Mouse (Mus musculus) heart, embryonic 11.5 days (tissue): ENCODE measurements around the gene Syn2. TPM values are rescaled to one million over a fixed set of nuclear protein-coding genes. Genes with fewer than 3 reads are reported as not detected.
"Not testable (repeated sequence)": the region's sequence is repeated elsewhere in the genome, so short reads cannot be mapped to it uniquely, and the experiment has no call there.

Source experiments
- ATAC-seq: fragments of 200-750 bp; cut with Nextera tagmentation; replicated peaks from 2 replicates; pipeline ENCODE4 v1.8.0; 2017; ENCODE audit warnings: moderate library complexity; ENCODE audit not compliant: insufficient number of reproducible peaks, low FRiP score, low TSS enrichment
- H3K27ac ChIP-seq: fragments of 300-500 bp; sonication (generic); 2 replicates; pipeline ENCODE4 v1.5.1; 2014; ENCODE audit warnings: mild to moderate bottlenecking, low read depth, low read length
- H3K27me3 ChIP-seq: fragments of 300-500 bp; sonication (generic); 2 replicates; pipeline ENCODE4 v1.6.1; 2014; ENCODE audit warnings: mild to moderate bottlenecking, low read length, mixed read lengths; ENCODE audit not compliant: control insufficient read depth, insufficient read depth
- H3K36me3 ChIP-seq: fragments of 300-500 bp; sonication (generic); 2 replicates; pipeline ENCODE4 v1.6.1; 2014; ENCODE audit warnings: mild to moderate bottlenecking, low read length, moderate library complexity, mixed read lengths; ENCODE audit not compliant: control insufficient read depth, insufficient read depth
- H3K4me1 ChIP-seq: fragments of 300-500 bp; sonication (generic); 2 replicates; pipeline ENCODE4 v1.6.1; 2014; ENCODE audit warnings: low read length; ENCODE audit not compliant: control insufficient read depth, insufficient read depth
- H3K4me2 ChIP-seq: fragments of 300-500 bp; sonication (generic); 2 replicates; pipeline ENCODE4 v1.6.1; 2014; ENCODE audit warnings: mild to moderate bottlenecking, moderate library complexity
- H3K4me3 ChIP-seq: fragments of 300-500 bp; sonication (generic); 2 replicates; pipeline ENCODE4 v1.5.1; 2014; ENCODE audit warnings: low read depth, low read length
- H3K9ac ChIP-seq: fragments of 300-500 bp; sonication (generic); 2 replicates; pipeline ENCODE4 v1.6.1; 2014; ENCODE audit warnings: mild to moderate bottlenecking, low read depth, low read length, moderate library complexity
- H3K9me3 ChIP-seq: fragments of 300-500 bp; sonication (generic); replicated peaks from 2 replicates; pipeline ENCODE4 v1.6.1; 2016; ENCODE audit warnings: low read length; ENCODE audit not compliant: control insufficient read depth
- WGBS: fragments of 180-500 bp; shearing (Covaris S2); extraction: QIAGEN DNeasy Blood & Tissue Kit; methylation state at CpG from one replicate; pipeline ENCODE4 v1.1.7; 2014; ENCODE audit not compliant: insufficient replicate concordance; 5-methylcytosine and 5-hydroxymethylcytosine counted together
- polyA plus RNA-seq: library from polyadenylated mRNA; unstranded; fragments of >200 nt; fragmentation: Nextera tagmentation; extraction: Ambion mirVana; gene quantifications from 2 replicates; pipeline ENCODE4 v1.2.1, GENCODE M21; 2014

Gene Syn2
- polyA plus RNA-seq, 1 experiment from 2014 or later = 0.99 TPM

DNA sequence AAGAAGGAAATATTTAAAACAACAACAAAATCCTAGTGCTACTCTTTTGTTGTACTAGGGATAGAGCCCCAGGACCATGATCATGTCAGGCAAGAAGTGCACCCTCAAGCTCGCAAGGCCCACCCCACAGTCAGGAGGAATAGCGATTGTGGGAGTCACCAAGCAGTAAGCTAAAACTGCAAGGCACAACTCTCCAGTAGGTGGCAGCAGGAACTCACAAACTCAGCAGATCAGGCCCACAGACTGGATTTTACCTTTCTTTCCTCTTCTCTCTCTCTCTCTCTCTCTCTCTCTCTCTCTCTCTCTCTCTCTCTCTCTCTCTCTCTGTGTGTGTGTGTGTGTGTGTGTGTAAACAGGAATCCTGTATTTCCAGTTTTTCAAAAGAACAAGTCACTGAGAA, 92.8 kb downstream of the Syn2 start:
- H3K4me1 ChIP-seq = no peaks in the 10 kb centered on the region
- WGBS = 10% methylated on average over 2 of the region's 2 CpGs
- H3K9me3 ChIP-seq = no peaks in the 10 kb centered on the region
- H3K9ac ChIP-seq = no peak overlapping the region
- H3K27me3 ChIP-seq = peaks cover 21% of the 10 kb centered on the region
- H3K27ac ChIP-seq = no peak overlapping the region
- no peak for ATAC-seq
- no peak overlapping the region for H3K4me3 ChIP-seq
- no peak overlapping the region for H3K4me2 ChIP-seq
- H3K36me3 ChIP-seq = no peaks in the 10 kb centered on the region

DNA sequence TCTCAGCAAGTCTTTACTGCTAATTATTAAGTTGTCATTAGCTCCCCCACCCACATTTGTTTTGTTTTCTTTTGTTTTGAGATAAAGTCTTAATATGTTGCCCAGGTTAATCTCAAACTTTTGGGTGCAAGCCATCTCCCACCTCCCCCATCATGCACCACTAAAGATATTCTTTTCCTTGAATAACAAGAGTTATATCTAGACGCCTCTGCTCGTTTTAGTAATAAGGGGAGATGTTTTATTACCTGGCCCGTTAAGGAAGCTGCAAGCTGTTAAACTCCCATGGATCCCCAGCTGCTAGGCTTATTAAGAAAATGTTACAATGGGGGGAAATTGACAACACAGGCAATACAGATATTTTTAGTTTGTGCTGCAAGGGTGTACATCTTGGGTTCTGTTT, 95.9 kb downstream of the Syn2 start:
- H3K27me3 ChIP-seq = peaks cover 42% of the 10 kb centered on the region
- no peak overlapping the region for H3K27ac ChIP-seq
- WGBS = 70% methylated on average over 3 of the region's 3 CpGs

GRCm38 (mm10) chr6:115231836-115232235, 97.1 kb downstream of the Syn2 start:
- H3K4me1 ChIP-seq = no peaks in the 10 kb centered on the region
- no peak overlapping the region for H3K4me2 ChIP-seq
- H3K4me3 ChIP-seq = no peak overlapping the region
- 77% methylated on average over 4 of the region's 4 CpGs for WGBS
- no peak overlapping the region for H3K27ac ChIP-seq
- H3K9ac ChIP-seq = no peak overlapping the region
- no peaks in the 10 kb centered on the region for H3K9me3 ChIP-seq
- H3K36me3 ChIP-seq = no peaks in the 10 kb centered on the region
- no peak for ATAC-seq
- H3K27me3 ChIP-seq = peaks cover 51% of the 10 kb centered on the region

More for the DNA sequence above, 95.9 kb downstream of the Syn2 start:
- Histone ChIP-seq H3K4me3 (no peak overlapping the region), H3K4me2 (no peak overlapping the region), H3K9me3 (no peaks in the 10 kb centered on the region), H3K9ac (no peak overlapping the region), H3K4me1 (no peaks in the 10 kb centered on the region), H3K36me3 (no peaks in the 10 kb centered on the region)
- no peak for ATAC-seq

DNA sequence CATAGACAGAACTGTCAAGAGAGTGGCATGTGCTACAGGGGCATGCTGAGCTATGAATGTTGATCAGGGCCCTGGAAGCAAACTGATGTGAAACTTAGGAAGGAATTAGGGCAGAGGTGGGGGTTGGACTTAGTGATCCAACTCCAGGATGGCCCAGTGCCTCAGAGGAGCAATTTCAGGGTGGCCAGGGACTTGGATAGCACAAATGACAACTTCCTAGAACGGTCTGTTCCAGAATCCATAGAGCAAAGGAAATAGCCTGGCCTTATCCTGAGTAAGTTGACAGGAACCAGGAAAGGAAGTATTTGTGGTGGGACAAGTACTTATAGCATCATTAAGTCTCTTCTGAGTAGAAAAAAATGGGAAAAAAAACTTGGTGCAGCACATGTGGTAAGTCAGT, 97.9 kb downstream of the Syn2 start:
- Histone ChIP-seq H3K36me3 (no peaks in the 10 kb centered on the region), H3K9ac (no peak overlapping the region), H3K4me1 (no peaks in the 10 kb centered on the region), H3K9me3 (no peaks in the 10 kb centered on the region), H3K4me2 (no peak overlapping the region), H3K27ac (no peak overlapping the region), H3K4me3 (no peak overlapping the region), H3K27me3 (peaks cover 58% of the 10 kb centered on the region)
- WGBS = 73% methylated on average over 1 of the region's 1 CpGs
- ATAC-seq = no peak

GRCm38 (mm10) chr6:115238031-115239027, 103.6 kb downstream of the Syn2 start:
- Histone ChIP-seq H3K4me3 (no peak overlapping the region), H3K9me3 (no peaks in the 10 kb centered on the region), H3K36me3 (no peaks in the 10 kb centered on the region), H3K9ac (no peak overlapping the region), H3K4me2 (no peak overlapping the region), H3K27me3 (peaks cover 78% of the 10 kb centered on the region), H3K27ac (no peak overlapping the region), H3K4me1 (peaks cover 9% of the 10 kb centered on the region)
- 78% methylated on average over 9 of the region's 9 CpGs for WGBS
- ATAC-seq = no peak

DNA sequence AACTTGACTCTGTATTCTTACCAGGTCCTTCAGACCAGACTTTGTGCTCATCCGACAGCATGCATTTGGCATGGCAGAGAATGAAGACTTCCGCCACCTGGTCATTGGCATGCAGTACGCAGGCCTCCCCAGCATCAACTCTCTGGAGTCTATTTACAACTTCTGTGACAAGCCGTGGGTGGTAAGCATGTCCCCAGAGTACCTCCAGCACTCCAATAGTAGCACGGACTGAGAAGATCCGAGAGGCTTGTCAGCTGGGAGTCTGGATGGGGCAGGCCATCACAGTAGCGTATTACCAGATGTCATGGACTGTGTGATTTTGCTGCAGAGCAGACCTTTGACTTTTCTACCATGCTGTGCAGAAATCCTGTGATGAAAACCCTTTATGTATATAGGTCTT, 104.6 kb downstream of the Syn2 start:
- no peak for ATAC-seq
- Histone ChIP-seq H3K27me3 (peaks cover 82% of the 10 kb centered on the region), H3K9me3 (no peaks in the 10 kb centered on the region), H3K36me3 (no peaks in the 10 kb centered on the region), H3K9ac (no peak overlapping the region), H3K4me2 (no peak overlapping the region), H3K4me3 (no peak overlapping the region), H3K4me1 (peaks cover 9% of the 10 kb centered on the region), H3K27ac (no peak overlapping the region)
- 73% methylated on average over 7 of the region's 7 CpGs for WGBS

DNA sequence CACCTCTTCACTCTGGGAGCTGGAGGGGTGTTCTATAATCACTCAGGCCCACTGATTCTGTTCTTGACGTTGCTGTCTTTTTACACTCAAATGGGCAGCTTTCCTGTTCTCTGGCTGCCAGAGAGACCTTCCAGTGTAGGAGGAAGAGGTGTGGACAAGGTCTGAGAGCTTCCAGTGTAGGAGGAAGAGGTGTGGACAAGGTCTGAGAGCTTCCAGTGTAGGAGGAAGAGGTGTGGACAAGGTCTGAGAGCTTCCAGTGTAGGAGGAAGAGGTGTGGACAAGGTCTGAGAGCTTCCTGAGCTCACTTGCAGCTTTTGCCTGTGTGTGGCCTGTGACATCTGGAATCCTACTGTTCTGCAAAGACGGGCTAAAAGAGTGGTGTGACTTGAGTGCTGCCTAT, 105.7 kb downstream of the Syn2 start:
- H3K4me3 ChIP-seq, H3K9me3 ChIP-seq, H3K4me2 ChIP-seq, H3K36me3 ChIP-seq, H3K4me1 ChIP-seq, ATAC-seq, H3K9ac ChIP-seq, H3K27ac ChIP-seq: not testable (repeated sequence)
- H3K27me3 ChIP-seq = peaks cover 82% of the 10 kb centered on the region
- WGBS = 13% methylated on average over 2 of the region's 2 CpGs

DNA sequence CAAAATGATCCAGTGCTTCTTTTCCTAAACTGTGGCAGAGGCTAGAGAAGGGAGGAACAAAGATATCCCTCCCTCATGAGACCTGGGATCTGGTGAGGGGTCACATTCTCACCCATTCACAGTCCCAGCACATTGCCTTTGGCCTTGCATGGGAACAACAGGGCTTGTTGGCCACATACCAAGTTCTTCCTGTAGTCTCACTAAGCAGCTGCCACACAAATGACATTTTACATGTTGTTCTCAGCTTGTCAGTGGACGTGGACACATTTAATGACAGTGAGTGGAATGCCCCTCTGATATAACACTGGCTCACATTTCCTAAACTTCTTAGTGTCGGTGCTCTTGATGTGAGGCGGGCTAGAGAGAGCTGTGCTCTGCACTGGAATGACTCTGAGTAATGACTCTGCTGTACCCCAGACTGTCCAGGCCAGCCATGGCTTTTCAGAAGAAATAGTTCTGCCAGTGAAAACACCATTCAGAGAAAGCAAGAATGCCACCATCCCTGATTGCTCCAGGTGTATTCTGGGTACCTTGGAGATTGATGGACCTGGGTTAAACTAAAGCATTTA, 106.5 kb downstream of the Syn2 start:
- no peak for ATAC-seq
- H3K27ac ChIP-seq = no peak overlapping the region
- no peaks in the 10 kb centered on the region for H3K9me3 ChIP-seq
- H3K27me3 ChIP-seq = peaks cover 82% of the 10 kb centered on the region
- peaks cover 9% of the 10 kb centered on the region for H3K4me1 ChIP-seq
- no peak overlapping the region for H3K4me3 ChIP-seq
- WGBS = 48% methylated on average over 3 of the region's 3 CpGs
- H3K9ac ChIP-seq = no peak overlapping the region
- H3K36me3 ChIP-seq = no peaks in the 10 kb centered on the region
- no peak overlapping the region for H3K4me2 ChIP-seq
